Mouse (Mus musculus) right cerebral cortex, postnatal 10 days (tissue): ENCODE measurements around the gene Nudt4.

Source experiments
- DNase-seq, 2 experiments: peaks; one replicate each; pipeline ENCODE4 v3.0.0; 2021; ENCODE audit warnings: low spot score in 2 of 2

Nudt4 gene

GRCm38 (mm10) chr10:95539260-95539659, 24.7 kb downstream of the Nudt4 start:
- DNase-seq = no peak

GRCm38 (mm10) chr10:95536222-95536541, 27.8 kb downstream of the Nudt4 start:
- no peak for DNase-seq

GRCm38 (mm10) chr10:95535399-95536221, 28.3 kb downstream of the Nudt4 start:
- DNase-seq = no peak

- DNase-seq = no peak
Measured at GRCm38 (mm10) chr10:95533382-95533781, 30.6 kb downstream of the Nudt4 start.

GRCm38 (mm10) chr10:95532916-95533315, 31.0 kb downstream of the Nudt4 start:
- no peak for DNase-seq

- no peak for DNase-seq
Measured at GRCm38 (mm10) chr10:95530551-95531121, 33.3 kb downstream of the Nudt4 start.

- no peak for DNase-seq
Measured at GRCm38 (mm10) chr10:95526495-95527122, 37.3 kb downstream of the Nudt4 start.

GRCm38 (mm10) chr10:95525871-95526270, 38.1 kb downstream of the Nudt4 start:
- DNase-seq = no peak

GRCm38 (mm10) chr10:95525037-95525675, 38.8 kb downstream of the Nudt4 start:
- DNase-seq = no peak

- no peak for DNase-seq
Measured at GRCm38 (mm10) chr10:95517656-95518055, 46.3 kb downstream of the Nudt4 start.

GRCm38 (mm10) chr10:95515293-95515931, 48.5 kb downstream of the Nudt4 start:
- peak; percentile 40 to 46 for DNase-seq

- DNase-seq = peak; percentile 99
Measured at GRCm38 (mm10) chr10:95514656-95515292, 49.2 kb downstream of the Nudt4 start, which contains the start of gene Ube2n. Ube2n (plus strand) TSS chr10:95515145.

GRCm38 (mm10) chr10:95513768-95514556, 50.0 kb downstream of the Nudt4 start:
- DNase-seq = peak in 1 of 2 experiments; percentile 28

GRCm38 (mm10) chr10:95512635-95513034, 51.3 kb downstream of the Nudt4 start:
- no peak for DNase-seq

- no peak for DNase-seq
Measured at GRCm38 (mm10) chr10:95509263-95509662, 54.7 kb downstream of the Nudt4 start.

- DNase-seq = no peak
Measured at GRCm38 (mm10) chr10:95508793-95509192, 55.2 kb downstream of the Nudt4 start.

- DNase-seq = no peak
Measured at GRCm38 (mm10) chr10:95508126-95508525, 55.8 kb downstream of the Nudt4 start.

- no peak for DNase-seq
Measured at GRCm38 (mm10) chr10:95504341-95504740, 59.6 kb downstream of the Nudt4 start.

- no peak for DNase-seq
Measured at GRCm38 (mm10) chr10:95503443-95504235, 60.3 kb downstream of the Nudt4 start.
